Mouse (Mus musculus) ovary, adult 18-20 months (tissue): ENCODE data around the gene Sh3pxd2b.
A peak's percentile ranks its signal among the peaks of the same experiment; 100 is the strongest.

Experiments
- DNase-seq: peaks from one replicate; pipeline ENCODE4 v3.0.0; 2022; ENCODE audit warnings: low spot score, mixed read lengths

Sh3pxd2b gene

GRCm38 (mm10) chr11:32374027-32374589 lies 26.5 kb downstream of the Sh3pxd2b start:
- DNase-seq, result no peak

DNA sequence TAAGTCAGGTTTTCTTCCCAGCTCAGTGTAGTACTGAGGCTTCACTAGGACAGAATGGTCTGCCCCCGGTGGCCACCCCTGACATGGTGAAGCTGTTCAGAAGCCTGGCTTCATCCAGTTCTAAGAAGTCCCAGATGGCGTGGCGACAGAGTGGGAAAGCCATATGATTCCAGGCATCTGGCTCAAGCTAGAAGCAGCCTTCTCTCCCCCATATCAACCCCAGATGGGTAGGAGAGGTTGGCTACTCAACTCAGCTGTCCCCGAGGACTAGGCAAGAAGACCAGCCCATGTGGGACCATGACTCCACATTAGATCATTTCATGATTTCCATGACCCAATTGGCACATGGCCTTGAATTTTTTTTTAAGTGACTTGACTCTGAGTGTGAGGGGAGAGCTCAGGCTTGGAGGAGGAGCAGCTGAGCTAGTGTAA lies 27.5 kb downstream of the Sh3pxd2b start:
- DNase-seq, result no peak

DNA sequence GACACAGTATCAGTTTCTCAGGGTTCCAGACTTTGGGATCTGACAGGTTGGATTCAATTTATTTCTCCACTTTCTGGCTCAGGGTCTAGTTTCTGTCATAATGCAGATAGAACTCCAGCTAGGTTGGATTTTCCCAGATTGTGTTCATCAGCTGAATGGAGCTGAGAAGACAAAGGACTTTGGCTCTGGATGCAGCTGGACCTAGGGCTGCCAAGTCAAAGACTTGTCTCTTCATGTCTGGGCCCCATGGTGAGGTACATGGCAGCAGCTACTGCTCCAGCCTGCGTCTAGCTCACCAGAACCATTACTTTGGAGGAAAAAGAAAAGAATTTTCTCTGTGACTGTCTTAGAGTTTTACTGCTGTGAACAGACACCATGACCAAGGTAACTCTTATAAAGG lies 28.5 kb downstream of the Sh3pxd2b start:
- DNase-seq, result no peak

GRCm38 (mm10) chr11:32379910-32380309 lies 32.3 kb downstream of the Sh3pxd2b start:
- no peak for DNase-seq

DNA sequence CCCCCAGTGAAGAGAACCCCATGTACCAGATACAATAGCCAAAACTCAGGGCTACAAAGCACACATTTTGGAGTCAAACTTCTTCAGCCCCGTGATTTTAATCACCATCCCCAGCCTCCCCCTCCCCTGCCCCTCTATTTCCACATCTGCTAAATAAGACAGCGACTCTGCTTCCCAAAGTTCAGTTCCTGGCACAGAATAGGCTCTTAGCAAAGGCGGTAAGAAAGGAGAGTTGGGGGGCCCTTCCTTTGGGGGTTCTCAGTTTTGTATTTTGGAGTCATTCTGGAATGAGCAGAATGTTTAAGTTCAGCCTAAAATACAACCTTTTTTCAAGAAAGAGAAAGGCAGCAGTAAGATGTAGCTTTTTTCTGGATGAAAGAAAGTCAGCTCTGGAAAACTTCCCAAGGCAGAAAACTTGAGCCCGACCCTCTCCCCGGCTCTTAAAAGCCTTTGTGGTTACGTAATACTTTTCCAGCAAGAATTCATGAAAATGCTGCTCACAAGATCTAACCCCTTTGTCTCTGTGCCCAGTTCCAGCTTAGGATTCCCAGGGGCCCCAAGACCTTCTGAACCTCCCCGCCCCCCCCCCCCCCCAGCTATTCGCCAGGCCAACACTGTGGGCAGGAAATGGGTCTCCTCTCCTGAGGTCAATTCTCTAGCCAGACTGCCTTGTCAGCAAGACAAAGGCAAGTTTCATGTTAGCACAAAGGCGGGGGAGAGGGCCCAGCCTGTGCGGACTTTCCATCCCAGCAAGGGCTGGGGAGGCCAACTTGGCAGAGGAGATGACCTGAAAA lies 35.9 kb downstream of the Sh3pxd2b start:
- peak; percentile 71 for DNase-seq

- no peak for DNase-seq
Measured at GRCm38 (mm10) chr11:32384135-32384801, 36.6 kb downstream of the Sh3pxd2b start.

DNA sequence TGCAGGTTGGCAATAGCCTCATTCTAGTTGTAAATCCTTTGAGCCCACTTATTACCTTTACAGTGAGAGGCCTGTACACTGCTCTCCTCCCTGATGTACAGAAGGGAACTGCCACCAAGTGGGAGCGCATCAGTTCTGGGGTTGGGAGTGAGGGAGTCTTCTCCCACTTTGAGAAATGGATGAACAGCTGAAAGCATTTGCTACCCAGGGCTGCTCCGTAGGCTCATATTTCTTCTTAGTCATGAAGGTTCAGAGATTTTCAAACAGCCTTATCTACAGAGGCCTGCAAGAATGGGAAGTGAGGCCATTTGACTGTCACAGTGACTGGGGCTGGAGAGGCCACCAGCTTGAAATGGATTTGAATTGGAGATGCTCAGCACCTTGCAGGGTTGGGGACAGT lies 38.4 kb downstream of the Sh3pxd2b start:
- no peak for DNase-seq

GRCm38 (mm10) chr11:32388064-32388463 lies 40.4 kb downstream of the Sh3pxd2b start:
- DNase-seq, result no peak

- DNase-seq, result no peak
Measured at GRCm38 (mm10) chr11:32393095-32393494, 45.5 kb downstream of the Sh3pxd2b start.

DNA sequence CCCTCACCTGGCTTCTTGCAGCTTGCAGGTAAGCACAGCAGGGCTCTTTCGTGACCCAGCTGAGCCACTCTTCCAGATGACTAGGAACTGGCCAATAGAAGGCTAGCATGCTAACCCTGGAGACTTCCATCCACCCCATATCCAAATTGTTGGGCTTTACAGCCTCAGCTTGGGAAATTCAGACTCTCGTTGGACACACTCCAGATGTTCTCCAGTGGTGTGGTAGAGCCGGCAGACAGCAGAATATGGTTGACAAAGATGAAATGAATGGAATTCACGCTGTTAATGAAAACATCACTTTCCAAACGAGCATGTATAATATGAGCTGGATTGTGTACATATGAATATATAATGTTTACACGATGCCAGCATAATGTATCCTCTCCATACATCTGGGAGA lies 48.2 kb downstream of the Sh3pxd2b start:
- no peak for DNase-seq

- no peak for DNase-seq
Measured at GRCm38 (mm10) chr11:32398446-32398845, 50.8 kb downstream of the Sh3pxd2b start.

GRCm38 (mm10) chr11:32399261-32399660 lies 51.6 kb downstream of the Sh3pxd2b start:
- no peak for DNase-seq

DNA sequence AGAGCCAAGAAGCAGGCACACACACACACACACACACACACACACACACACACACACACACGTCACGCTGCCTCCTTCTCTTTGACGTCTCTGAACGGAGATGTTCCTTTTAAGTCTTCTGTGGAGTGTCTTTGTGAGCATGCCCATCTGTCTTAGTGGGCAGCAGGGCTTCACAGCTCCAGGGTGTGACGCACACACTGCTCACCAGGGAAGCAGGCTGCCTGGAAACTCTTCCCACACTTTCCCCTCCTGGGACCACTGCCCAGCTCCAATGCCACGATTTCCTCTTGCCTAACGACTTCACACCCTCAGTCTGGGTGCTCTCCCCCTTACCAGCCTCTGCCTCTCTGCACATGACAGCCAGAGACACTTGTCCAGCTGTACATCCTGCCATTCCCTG lies 55.1 kb downstream of the Sh3pxd2b start:
- no peak for DNase-seq

GRCm38 (mm10) chr11:32404708-32405107 lies 57.1 kb downstream of the Sh3pxd2b start:
- DNase-seq, result no peak

- DNase-seq, result no peak
Measured at GRCm38 (mm10) chr11:32407863-32408262, 60.2 kb downstream of the Sh3pxd2b start.

- DNase-seq, result no peak
Measured at GRCm38 (mm10) chr11:32409052-32409451, 61.4 kb downstream of the Sh3pxd2b start.

DNA sequence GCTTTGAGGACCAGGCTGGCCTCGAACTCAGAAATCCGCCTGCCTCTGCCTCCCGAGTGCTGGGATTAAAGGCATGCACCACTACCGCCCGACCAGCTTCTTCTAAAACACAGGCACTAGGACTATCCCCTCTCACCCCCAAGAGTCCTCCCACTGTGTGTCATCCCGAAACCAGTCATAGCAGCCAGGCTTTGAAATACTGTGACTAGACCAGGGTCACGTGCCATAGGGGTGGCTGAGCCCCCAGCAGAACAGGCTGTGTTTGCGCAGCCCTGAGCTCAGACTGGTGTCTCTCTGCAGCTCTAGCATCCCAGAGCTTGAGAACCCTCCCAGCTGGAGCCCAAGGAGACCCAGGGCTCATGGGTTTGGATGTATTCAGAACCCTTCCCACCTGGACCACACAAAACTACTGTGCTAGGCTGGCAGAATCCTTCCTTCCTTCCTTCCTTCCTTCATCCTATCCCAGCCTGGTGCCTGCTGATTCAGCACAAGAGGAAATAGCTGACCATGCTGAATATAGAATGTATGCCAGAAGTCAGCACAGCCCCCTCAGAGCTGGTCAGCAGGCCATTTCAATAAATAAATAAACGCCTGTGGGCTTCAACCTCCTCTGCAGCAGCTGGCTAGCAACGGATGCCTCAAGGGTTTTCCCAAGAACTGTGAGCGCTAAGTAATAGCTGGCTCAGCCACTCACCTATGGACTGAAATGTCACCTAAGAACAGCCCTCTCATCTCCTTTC lies 62.4 kb downstream of the Sh3pxd2b start:
- no peak for DNase-seq

DNA sequence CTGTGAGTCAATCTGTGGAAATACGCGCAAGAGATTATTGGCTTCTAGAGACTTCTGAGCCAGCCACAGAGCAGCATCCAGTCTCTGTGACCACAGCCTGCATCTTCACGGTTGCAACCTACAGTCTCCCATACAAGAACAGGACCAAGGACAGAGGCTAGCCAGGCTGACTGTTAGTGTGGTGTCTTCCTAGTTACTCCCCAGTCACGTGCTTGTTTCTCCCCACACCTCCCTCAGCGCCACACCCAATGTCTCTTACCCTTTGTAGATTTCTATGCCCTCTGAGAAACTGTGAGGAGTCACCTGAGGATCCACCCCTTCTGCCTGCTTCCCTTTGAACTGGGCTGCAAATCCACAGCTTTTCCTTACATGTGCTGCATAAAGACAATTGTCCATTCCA lies 72.4 kb downstream of the Sh3pxd2b start:
- no peak for DNase-seq

DNA sequence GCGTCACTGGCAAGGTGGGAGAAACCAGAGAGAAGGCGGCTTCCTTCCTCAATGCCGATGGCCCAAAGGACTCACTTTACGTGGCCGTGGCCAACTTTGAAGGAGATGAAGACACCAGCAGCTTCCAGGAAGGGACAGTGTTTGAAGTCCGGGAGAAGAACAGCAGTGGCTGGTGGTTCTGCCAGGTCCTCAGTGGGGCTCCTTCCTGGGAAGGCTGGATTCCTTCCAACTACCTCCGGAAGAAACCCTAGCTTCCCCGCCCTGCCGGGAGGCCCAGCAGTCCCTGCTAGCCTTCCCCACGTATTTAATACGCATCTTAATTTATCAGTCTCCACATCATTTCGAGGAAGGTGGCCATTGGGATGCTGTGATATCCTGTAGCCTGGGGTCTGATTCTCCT lies 75.7 kb downstream of the Sh3pxd2b start:
- DNase-seq, result no peak

DNA sequence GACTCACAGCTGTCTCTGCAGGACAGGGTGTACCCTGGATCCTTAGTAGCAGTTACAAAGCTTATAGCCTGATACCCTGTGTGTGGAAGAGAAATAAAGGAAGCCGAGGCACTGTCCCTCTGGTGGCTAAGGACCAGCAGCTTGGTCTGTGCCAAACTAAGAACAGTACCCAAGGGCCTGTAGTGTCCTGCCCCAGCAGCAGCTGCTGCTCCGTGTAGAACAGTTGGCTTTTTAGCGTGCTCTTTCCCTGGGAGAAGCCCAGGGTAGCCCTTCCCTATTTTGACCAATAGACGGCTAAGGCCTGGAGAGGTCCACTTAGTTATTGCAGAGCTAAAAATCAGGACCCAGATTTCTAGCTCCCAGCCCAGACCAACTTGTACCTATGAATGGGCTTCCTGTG lies 77.0 kb downstream of the Sh3pxd2b start:
- no peak for DNase-seq

DNA sequence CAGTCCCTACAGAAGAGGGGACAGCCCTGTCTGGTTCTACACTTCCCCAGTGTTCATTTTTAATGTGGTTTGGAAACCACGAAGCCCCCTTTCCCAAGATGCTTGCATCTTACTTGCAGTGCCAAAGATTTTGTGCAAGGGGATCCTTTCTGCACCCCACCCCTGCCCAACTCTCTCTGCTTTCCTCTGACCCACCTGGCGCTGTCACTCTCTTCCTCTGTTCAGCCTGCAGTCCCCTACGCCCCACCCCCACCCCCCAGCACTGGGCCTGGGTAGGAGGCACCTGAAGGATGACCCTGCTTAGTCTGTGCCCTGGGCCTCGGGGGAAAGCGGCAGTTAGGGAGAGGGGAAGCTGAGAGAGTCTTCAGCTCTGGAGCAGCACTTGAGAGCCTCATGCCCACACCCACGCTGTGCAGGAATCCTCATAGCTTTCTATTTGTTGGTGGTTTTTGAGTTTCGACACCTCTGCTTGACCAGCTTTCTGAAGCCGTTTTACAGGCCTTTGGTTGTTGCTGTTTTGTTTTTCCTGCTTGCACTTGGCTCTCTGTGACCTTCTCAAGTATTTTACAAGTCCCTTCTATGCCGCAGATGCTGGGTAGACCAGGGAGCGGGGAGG lies 77.5 kb downstream of the Sh3pxd2b start:
- DNase-seq, result no peak

GRCm38 (mm10) chr11:32427537-32427936 lies 79.9 kb downstream of the Sh3pxd2b start:
- DNase-seq, result no peak
